Mouse (Mus musculus) liver, postnatal 0 days (tissue): ENCODE results near the gene Kiss1r.

Source experiments
- CTCF ChIP-seq: sonication (generic); IDR thresholded peaks from 2 replicates; pipeline ENCODE4 v1.5.1; 2016; ENCODE audit warnings: antibody characterized with exemption, low read depth
- EP300 ChIP-seq: IDR thresholded peaks from 2 replicates; pipeline ENCODE4 v1.6.1; 2016; ENCODE audit warnings: antibody characterized with exemption, low read depth, mild to moderate bottlenecking

DNA sequence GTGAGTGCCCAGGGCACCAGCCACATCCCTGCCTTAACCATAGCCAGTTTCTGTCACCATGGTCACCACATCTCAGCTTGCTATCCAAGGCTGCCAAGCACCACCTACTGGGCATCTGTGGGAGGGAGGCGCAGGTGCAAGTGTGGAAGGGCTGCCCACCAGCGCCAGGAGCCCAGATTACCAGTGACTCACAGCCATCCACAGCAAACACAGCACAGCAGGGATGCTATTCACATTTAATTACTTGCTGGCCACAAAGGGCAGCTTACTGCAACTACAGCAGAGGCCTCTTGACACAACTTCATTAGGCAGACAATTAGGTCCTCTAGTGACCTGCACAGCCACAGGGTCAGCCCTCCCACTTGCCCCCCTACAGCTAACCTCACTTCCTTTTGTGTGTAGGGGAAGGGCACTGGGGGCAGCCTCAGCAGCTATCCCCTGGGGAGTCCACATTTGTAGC, 15.8 kb upstream of the Kiss1r start:
- peak; percentile 41; the same call in 1 of the 2 replicates for TF ChIP-seq CTCF
- no peak for TF ChIP-seq EP300
